Mouse (Mus musculus) thymus, postnatal 14 days (tissue): ENCODE results near the gene Tnfsf10.
A peak's percentile ranks its signal among the peaks of the same experiment; 100 is the strongest.
"Not testable (repeated sequence)": the region's sequence is repeated elsewhere in the genome, so short reads cannot be mapped to it uniquely, and the experiment has no call there.

Source experiments
- DNase-seq: peaks from one replicate; pipeline ENCODE4 v3.0.0; 2021

Gene Tnfsf10

DNA sequence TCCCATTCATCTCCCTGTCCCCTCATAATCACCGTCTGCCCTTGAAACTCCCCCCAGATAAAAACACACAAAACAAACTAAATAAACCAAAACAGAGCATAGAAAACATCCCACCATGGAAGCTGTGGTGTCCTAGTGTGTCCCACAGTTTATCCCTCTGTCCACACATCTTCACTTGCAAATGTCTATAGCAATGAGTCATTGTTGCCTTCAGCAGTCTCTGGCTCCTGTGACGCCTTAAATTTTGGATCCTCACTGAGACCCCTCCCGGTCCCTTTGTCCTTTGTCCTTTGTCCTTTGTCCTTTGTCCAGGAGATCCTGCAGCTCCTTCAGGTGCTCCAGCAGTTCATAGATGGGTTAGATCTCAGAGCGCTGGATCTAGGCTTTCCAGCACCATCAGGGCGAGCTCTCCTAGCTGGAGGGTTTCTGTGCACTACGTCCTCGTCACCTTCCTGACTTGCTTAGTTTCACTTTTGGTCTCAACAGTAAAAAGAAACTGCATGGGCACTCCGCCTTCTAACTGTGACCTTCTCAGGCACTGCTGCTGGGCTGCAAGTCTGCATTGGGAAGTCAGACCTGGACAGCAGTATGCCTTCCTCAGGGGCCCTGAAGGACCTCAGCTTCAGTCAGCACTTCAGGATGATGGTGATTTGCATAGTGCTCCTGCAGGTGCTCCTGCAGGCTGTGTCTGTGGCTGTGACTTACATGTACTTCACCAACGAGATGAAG lies at the start of gene Tnfsf10:
Gene Tnfsf10, plus strand, starts transcription at position 470 of the 729 bp plus-strand sequence.
- DNase-seq: peak; percentile 60

- no peak for DNase-seq
Measured at GRCm38 (mm10) chr3:27267327-27267726, 49.5 kb upstream of the Tnfsf10 start.

- DNase-seq: no peak
Measured at GRCm38 (mm10) chr3:27267887-27268286, 48.9 kb upstream of the Tnfsf10 start.

DNA sequence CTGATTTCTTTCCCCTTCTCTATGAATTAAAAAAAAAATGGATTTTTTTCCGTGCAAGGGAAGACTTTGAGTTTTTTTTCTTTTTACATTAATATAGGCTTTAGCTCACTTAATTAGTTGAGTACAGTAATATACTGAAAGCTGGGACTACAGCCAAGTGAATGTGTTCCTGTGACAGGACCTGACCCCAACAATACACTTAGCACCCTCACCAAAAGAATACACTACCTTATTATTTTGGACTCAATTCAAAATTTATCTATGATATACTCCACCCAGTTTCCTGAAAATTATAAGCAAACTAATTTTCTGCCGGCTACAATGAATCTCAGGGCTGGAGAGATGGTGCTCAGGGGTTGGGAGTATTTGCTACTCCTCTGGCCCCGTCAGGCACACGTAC lies 47.7 kb upstream of the Tnfsf10 start:
- no peak for DNase-seq

- peak; percentile 73 for DNase-seq
Measured at GRCm38 (mm10) chr3:27270160-27270962, 46.5 kb upstream of the Tnfsf10 start.

DNA sequence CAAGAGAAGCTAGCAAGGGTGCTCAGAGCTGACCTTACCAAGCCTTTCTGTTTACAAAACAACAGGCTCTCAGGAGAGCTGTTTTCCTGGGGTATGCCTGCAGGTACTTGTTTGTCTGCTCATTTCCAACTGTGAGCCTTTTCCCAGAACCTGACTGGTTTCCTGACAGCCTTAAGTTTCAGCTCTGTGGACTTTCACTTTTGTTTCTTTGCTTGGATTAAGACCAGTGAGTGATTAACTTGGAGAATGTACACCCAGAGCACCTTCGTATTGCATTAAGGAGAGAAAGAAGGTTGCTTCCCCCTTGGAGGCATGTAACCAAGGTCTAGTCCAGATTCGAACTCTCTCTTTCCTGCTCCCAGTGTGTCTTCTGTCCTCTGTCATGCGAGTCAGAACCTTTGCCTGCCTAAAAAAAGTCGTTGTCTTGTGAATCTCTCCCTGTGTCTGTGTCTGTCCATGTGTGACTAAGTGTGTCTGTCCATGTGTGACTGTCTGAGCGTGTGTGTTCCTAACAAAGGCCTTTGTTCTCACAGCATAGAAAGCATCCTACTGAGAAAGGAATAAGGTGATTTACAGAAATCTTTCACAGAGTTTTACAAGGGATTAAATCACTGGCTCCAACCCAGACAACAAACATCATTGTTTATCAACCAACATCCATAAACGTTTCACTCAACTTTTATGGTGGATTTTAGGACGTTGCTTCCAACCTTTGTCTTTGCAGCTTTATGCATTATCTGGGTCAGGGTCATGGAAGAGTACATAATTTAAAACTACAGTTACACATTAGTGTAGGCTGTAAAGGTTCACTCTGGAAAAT lies 43.7 kb upstream of the Tnfsf10 start:
- DNase-seq: no peak

GRCm38 (mm10) chr3:27279286-27279925 lies 37.4 kb upstream of the Tnfsf10 start:
- not testable (repeated sequence) for DNase-seq

- DNase-seq: peak; percentile 41
Measured at GRCm38 (mm10) chr3:27280280-27280749, 36.5 kb upstream of the Tnfsf10 start.

GRCm38 (mm10) chr3:27283071-27283713 lies 33.6 kb upstream of the Tnfsf10 start:
- no peak for DNase-seq

GRCm38 (mm10) chr3:27283796-27284195 lies 33.0 kb upstream of the Tnfsf10 start:
- DNase-seq: no peak

GRCm38 (mm10) chr3:27284227-27284626 lies 32.6 kb upstream of the Tnfsf10 start:
- DNase-seq: peak; percentile 36

- DNase-seq: peak; percentile 28
Measured at GRCm38 (mm10) chr3:27285072-27285471, 31.8 kb upstream of the Tnfsf10 start.

DNA sequence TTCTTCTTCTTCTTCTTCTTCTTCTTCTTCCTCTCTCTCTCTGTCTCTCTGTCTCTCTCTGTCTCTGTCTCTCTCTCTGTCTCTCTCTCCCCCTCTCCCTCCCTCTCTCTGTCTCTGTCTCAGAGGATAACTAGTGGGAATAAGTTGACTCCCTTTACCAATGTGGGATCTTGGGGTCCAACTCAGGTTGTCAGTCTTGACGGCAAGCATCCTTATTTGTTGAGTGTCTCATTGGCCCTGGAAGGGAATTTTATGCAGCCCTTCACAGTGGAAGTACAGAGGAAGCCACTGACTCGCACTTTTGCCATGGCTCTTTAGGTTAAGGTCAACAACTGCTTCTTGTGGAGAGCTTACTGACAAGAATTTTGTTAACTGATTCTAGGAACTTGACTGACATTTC lies 28.5 kb upstream of the Tnfsf10 start:
- no peak for DNase-seq

DNA sequence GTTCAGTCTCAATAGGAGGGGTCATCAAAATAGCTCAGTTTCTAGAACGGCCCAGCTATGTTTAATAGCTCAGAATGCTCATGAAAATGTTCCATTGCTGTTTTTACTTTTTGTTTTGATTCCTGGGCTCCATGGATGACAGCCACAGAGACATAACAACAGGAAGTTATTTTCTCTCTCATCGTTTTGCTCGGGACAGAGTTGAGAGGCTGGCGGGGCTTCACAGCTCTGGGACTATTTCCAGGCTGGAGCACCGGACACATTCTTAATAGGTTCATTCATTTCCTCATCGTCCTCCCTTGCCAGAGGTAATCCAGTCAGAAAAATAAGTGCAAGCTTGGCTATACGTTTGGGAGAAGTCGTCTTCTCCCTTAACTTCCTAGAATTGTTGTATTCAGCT lies 27.9 kb upstream of the Tnfsf10 start:
- DNase-seq: no peak

GRCm38 (mm10) chr3:27290285-27290684 lies 26.5 kb upstream of the Tnfsf10 start:
- no peak for DNase-seq

- DNase-seq: not testable (repeated sequence)
Measured at GRCm38 (mm10) chr3:27290945-27291344, 25.9 kb upstream of the Tnfsf10 start.

DNA sequence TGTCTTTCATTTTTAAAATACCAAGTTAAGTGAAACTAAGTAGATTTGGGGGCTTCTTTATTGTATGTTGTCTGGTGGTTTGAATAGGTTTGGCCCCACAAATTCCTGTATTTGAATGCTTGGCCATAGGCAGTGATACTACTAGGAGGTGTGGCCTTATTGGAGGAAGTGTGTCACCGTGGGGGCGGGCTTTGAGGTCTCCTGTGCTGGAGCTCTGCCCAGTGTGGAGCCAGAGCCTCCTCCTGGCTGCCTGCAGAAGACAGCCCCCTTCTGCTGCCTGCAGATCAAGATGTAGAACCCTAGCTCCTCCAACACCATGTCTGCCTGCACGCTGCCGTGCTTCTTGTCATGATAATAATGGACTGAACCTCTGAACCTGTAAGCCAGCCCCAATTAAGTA lies 25.4 kb upstream of the Tnfsf10 start:
- not testable (repeated sequence) for DNase-seq

GRCm38 (mm10) chr3:27293645-27294385 lies 23.0 kb upstream of the Tnfsf10 start:
- DNase-seq: no peak

DNA sequence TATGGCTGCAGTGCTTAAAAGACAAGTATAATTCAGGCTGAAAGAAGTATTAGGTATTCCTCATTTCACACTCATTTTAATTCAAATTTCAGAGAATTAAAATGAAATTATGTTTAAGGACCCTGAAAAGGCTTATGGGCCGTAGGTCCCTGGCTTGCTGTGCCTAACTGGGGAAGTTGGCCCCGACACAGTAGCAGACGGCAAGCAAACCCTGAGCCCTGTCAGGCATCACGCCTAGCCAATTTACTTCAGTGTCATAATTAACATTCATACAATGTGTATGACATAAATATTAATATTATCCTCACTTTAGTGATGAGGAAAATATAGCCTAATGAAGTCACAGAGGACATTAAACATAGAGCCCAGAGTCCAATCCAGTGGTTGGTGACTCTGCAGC lies 16.4 kb upstream of the Tnfsf10 start:
- DNase-seq: no peak

DNA sequence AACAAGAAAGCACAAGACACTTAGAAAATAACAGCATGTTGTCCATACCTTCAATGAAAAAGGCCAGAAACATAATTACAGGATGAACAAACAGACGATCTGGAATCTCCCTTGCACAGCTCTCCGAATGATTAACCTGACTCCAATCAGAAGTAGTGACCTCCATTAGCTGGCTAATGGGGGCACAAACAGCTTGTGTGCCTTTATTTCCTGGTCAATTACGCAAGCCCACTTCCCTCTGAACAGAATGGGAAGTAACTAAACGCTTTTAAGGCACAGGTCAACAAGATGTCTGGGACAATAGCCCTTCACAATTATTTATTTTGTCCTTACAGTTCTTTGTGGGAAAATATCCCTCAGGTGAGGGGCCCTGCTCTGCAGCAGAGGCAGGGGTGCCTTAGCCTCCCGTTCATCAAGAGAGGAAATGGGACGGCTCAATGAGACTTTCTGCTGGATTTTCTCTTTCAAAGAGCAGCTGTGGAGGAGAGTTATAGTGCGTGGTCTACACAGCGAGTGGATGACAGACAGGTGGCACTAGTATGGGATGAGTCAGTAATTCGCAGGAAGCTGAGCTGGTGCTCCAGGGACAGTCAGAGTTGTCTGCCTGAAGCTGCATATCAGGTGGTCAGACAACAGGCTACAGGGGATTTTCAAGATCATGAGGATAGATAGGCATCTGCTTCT lies 14.3 kb upstream of the Tnfsf10 start:
- DNase-seq: no peak

DNA sequence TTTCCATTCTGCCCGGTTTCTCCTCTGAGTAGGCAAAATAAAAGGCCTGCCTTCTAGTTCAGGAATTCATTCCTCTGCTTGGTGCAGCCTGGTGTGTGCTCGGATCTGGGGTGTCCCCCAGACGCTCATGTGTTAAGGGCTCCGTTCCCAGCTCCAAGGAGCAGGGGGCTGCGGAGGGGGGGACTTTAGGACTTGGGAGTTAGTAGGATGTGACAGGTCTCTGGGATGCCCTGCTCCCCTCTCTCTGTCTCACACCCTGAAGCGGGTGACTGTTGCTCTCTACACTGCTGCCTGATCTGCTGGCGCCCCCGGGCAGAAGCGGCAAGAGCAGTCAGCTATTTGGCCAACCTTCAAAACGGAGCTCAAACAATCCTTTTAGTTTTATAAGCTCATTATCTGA lies 10.0 kb upstream of the Tnfsf10 start:
- DNase-seq: no peak
